Mouse (Mus musculus): Measurements from ENCODE around the gene Sult6b2.

Gene Sult6b2

DNA sequence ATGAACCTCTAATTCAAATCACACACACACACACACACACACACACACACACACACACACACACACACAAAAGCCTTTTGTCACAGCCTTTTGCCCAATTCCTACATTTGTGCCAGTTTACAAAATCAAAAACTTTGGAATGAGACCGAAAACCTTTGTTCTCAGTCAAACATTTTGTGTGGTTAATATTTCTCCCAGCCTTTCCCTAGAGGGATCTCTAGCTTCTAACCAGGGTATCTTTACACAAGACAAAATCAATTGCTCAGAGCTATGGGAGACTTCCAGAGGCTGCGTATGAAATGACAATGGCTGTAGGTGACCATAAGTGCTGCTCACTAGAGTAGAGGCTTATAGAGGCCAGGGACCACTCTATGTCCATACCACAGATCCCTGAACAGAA lies 66.1 kb downstream of the Sult6b2 start:
- DNase-seq (ENCODE audit: low spot score), result no peak

- peak; percentile 57 for DNase-seq (ENCODE audit: low spot score)
Measured at GRCm38 (mm10) chr6:142735302-142736005, 68.8 kb downstream of the Sult6b2 start.

Measured in lung, postnatal 25 days (tissue).